Mouse (Mus musculus) urinary bladder, postnatal 4 days (tissue): ENCODE data around the gene Tmem114.

ENCODE experiments used
- DNase-seq, 2 experiments: peaks; one replicate each; pipeline ENCODE4 v3.0.0; 2021 to 2022; ENCODE audit warnings: low spot score in 2 of 2

The Tmem114 gene

DNA sequence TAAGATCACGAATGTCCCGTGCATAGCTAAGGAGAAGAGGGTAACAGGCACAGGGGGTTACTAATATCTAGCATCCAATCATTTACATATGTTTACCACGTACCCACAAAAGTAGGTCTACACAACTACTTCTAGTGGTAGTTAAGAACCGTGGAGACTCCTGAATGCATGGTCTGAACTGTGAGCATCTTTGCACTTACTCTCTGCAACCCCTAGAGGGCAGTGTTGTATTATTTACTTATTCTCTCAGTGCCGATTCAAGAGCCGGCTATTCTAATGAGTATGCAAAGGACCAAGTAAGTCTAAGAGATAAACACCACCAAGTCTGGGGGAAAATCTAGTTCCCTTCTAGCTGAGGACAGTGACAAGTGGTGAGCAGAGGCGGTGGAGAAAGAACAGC, 12.7 kb downstream of the Tmem114 start:
- DNase-seq: peak in 1 of 2 experiments; percentile 19

GRCm38 (mm10) chr16:8409197-8409596, 15.7 kb downstream of the Tmem114 start:
- DNase-seq: no peak

- DNase-seq: peak in 1 of 2 experiments; percentile 32
These were observed 18.2 kb downstream of the Tmem114 start for GRCm38 (mm10) chr16:8406708-8407107.

GRCm38 (mm10) chr16:8402663-8403062, 22.3 kb downstream of the Tmem114 start:
- no peak for DNase-seq

DNA sequence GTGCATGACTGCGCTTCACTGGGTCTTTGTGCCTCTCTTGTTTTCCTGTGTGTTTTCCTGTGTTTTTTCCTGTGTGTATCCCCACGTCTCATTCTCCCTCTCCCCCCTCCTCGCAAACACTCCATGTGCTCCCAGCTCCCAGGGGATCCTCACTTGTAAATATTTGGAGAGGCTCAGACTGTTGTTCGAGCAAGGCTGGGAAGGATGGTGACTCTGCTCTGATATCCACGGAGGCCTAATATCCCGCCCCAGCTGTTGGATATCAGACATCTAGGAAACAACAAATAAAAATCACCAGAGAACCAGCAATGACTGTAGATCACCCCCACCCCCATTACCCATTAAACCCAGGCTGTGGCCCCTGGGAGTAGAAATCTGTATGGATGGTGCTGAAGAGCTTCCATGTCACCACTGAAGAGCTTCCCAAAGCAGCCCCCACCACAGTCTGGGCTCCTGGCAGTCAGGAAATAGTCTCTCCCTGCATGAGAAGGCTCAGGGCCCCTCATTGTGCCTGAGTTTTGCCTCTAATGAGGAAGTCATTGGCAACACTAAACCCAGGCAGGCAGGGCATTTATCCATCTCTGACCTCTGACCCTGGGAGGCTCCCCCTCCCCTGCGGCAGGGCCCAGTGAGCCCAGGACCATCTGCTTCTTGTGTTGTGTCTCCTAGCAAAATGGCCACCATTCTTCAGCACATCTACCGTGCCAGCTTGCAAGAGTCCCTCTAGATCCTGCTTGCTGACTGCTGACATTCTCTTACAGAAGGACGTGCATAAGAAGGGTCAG, 23.6 kb downstream of the Tmem114 start:
- DNase-seq: no peak

GRCm38 (mm10) chr16:8399868-8400267, 25.1 kb downstream of the Tmem114 start:
- no peak for DNase-seq

DNA sequence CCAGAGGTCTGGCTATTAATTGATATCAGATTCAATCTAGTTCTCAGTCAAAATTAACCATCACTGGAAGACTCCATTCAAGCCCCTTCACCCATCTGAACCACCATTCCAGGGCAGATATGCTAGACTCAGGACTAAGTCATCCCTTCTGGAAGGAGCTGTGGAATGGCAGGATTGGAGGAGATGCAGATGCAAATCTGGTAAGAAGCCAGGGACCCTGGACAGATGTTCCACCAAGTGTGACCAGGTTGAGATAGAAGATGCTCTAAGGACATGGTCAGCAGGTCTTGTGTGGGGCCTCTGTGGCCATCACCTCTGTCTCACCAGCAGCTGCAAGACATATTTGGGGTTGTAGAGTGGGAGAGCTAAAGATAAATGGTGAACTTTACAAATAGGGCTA, 30.0 kb downstream of the Tmem114 start:
- no peak for DNase-seq

- DNase-seq: no peak
These were observed 36.4 kb downstream of the Tmem114 start for GRCm38 (mm10) chr16:8388491-8388890.

GRCm38 (mm10) chr16:8386386-8386785, 38.5 kb downstream of the Tmem114 start:
- no peak for DNase-seq

DNA sequence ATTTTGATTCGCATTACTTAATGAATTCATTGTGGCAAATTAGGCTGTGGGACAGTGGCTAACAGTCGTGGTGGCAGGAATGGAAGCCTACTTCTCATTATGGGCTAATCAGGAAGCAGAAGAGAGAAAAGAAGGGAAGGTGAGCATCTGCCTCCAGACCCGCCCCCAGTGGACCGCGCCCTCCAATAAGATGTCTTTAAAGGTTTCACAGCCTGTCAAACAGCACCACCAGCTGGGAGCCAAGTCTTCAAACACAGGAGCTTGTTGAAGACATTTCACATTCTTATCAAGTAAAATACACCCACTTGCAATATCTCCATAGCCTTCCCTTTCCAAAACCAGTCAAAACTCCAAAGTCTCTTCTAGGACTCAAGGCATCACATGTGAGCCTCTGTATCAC, 39.3 kb downstream of the Tmem114 start:
- DNase-seq: no peak

- DNase-seq: no peak
These were observed 40.2 kb downstream of the Tmem114 start for GRCm38 (mm10) chr16:8384772-8385171.

DNA sequence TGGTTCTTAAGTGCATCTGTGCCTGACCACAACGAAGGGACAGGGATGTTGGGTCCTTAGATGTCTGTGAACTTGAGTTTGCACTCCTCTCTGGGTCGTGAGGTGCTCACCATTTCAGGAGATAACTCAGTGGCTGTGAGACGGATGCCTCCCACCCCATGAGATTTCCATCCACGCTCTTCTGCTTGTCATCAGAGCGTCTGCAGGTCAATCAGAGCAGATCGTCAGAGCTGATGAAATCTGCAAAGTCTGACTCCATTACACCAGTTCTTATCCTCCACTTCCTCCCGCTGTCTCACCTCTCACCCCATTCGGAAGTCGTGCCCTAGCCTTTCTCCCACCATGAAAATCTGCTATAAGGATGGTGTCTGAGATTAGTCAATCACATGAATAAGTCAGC, 41.5 kb downstream of the Tmem114 start:
- no peak for DNase-seq

- no peak for DNase-seq
These were observed 61.9 kb downstream of the Tmem114 start for GRCm38 (mm10) chr16:8363066-8363465.
